Mouse (Mus musculus) intestine, embryonic 16.5 days (tissue): ENCODE data around the gene Phlpp2. TPM values are rescaled to one million over a fixed set of nuclear protein-coding genes. Genes with fewer than 3 reads are reported as not detected.
A peak's percentile ranks its signal among the peaks of the same experiment; 100 is the strongest.

ENCODE experiments used
- ATAC-seq: fragments of 200-750 bp; cut with Nextera tagmentation; 2 replicates; pipeline ENCODE4 v1.8.0; 2017; ENCODE audit warnings: moderate TSS enrichment, moderate library complexity
- H3K27ac ChIP-seq: fragments of 300-500 bp; sonication (generic); 2 replicates; pipeline ENCODE4 v1.5.1; 2014; ENCODE audit warnings: mild to moderate bottlenecking, low read length
- H3K27me3 ChIP-seq: fragments of 300-500 bp; sonication (generic); replicated peaks from 2 replicates; pipeline ENCODE4 v1.6.1; 2014; ENCODE audit warnings: low read length, control low read depth, mixed read lengths; ENCODE audit not compliant: control insufficient read depth, insufficient read depth
- H3K36me3 ChIP-seq: fragments of 300-500 bp; sonication (generic); 2 replicates; pipeline ENCODE4 v1.6.1; 2014; ENCODE audit warnings: low read length, control low read depth; ENCODE audit not compliant: control insufficient read depth, insufficient read depth
- H3K4me1 ChIP-seq: fragments of 300-500 bp; sonication (generic); 2 replicates; pipeline ENCODE4 v1.6.1; 2014; ENCODE audit warnings: low read length, control low read depth, mixed read lengths; ENCODE audit not compliant: control insufficient read depth, insufficient read depth
- H3K4me2 ChIP-seq: fragments of 300-500 bp; sonication (generic); 2 replicates; pipeline ENCODE4 v1.6.1; 2014; ENCODE audit warnings: low read depth, low read length, control low read depth
- H3K4me3 ChIP-seq: fragments of 300-500 bp; sonication (generic); 2 replicates; pipeline ENCODE4 v1.5.1; 2014; ENCODE audit warnings: mild to moderate bottlenecking, low read length
- H3K9ac ChIP-seq: fragments of 300-500 bp; sonication (generic); 2 replicates; pipeline ENCODE4 v1.6.1; 2014; ENCODE audit warnings: low read depth, low read length
- H3K9me3 ChIP-seq: fragments of 300-500 bp; sonication (generic); 2 replicates; pipeline ENCODE4 v1.6.1; 2016; ENCODE audit warnings: low read length, control low read depth; ENCODE audit not compliant: control insufficient read depth
- WGBS: fragments of 180-500 bp; shearing (Covaris S2); extraction: QIAGEN DNeasy Blood & Tissue Kit; methylation state at CpG from one replicate; pipeline ENCODE4 v1.1.7; 2014; 5-methylcytosine and 5-hydroxymethylcytosine counted together
- polyA plus RNA-seq: library from polyadenylated mRNA; unstranded; fragments of >200 nt; fragmentation: Nextera tagmentation; extraction: Ambion mirVana; gene quantifications from 2 replicates; pipeline ENCODE4 v1.2.1, GENCODE M21; 2015

Gene Phlpp2
- polyA plus RNA-seq, 1 experiment from 2014 or later, result 2.1 TPM

- Histone ChIP-seq H3K27me3 (peaks cover 10% of the 10 kb centered on the region; the same call in 1 of the 2 replicates), H3K9me3 (no peaks in the 10 kb centered on the region), H3K4me1 (peaks cover 13% of the 10 kb centered on the region), H3K4me3 (no peak overlapping the region), H3K4me2 (no peak overlapping the region), H3K36me3 (no peaks in the 10 kb centered on the region), H3K9ac (no peak overlapping the region), H3K27ac (no peak overlapping the region)
- WGBS, result 68% methylated on average over 7 of the region's 7 CpGs
- no peak for ATAC-seq
Measured at GRCm38 (mm10) chr8:109952171-109952570, 83.8 kb downstream of the Phlpp2 start.

- H3K27me3 ChIP-seq, result no peaks in the 10 kb centered on the region
- ATAC-seq, result no peak
- 59% methylated on average over 13 of the region's 13 CpGs for WGBS
Measured at GRCm38 (mm10) chr8:109954486-109954948, 86.2 kb downstream of the Phlpp2 start.

GRCm38 (mm10) chr8:109957167-109958028 is 89.1 kb downstream of the Phlpp2 start:
- peak; percentile 73 for ATAC-seq
- Histone ChIP-seq H3K4me3 (no peak overlapping the region), H3K9ac (no peak overlapping the region), H3K4me2 (peak overlapping the region; percentile 7; the same call in 1 of the 2 replicates), H3K27ac (peak overlapping the region; percentile 50), H3K4me1 (peaks cover 22% of the 10 kb centered on the region; the same call in 1 of the 2 replicates), H3K27me3 (peaks cover 13% of the 10 kb centered on the region), H3K9me3 (no peaks in the 10 kb centered on the region), H3K36me3 (no peaks in the 10 kb centered on the region)
- WGBS, result 12% methylated on average over 16 of the region's 16 CpGs

More at GRCm38 (mm10) chr8:109954486-109954948, 86.2 kb downstream of the Phlpp2 start:
- Histone ChIP-seq H3K9ac (no peak overlapping the region), H3K27ac (no peak overlapping the region), H3K4me2 (no peak overlapping the region), H3K4me1 (peaks cover 11% of the 10 kb centered on the region; the same call in 1 of the 2 replicates), H3K4me3 (no peak overlapping the region), H3K36me3 (no peaks in the 10 kb centered on the region), H3K9me3 (no peaks in the 10 kb centered on the region)

- H3K36me3 ChIP-seq, result no peaks in the 10 kb centered on the region
- H3K4me1 ChIP-seq, result peaks cover 22% of the 10 kb centered on the region; the same call in 1 of the 2 replicates
- H3K4me3 ChIP-seq, result no peak overlapping the region
- H3K9me3 ChIP-seq, result no peaks in the 10 kb centered on the region
- H3K27me3 ChIP-seq, result peaks cover 16% of the 10 kb centered on the region
- ATAC-seq, result no peak
- H3K9ac ChIP-seq, result no peak overlapping the region
- H3K4me2 ChIP-seq, result no peak overlapping the region
- WGBS, result 30% methylated on average over 12 of the region's 12 CpGs
- peak overlapping the region; percentile 63 for H3K27ac ChIP-seq
Measured at GRCm38 (mm10) chr8:109958036-109958655, 89.8 kb downstream of the Phlpp2 start.

GRCm38 (mm10) chr8:109959112-109959511 is 90.8 kb downstream of the Phlpp2 start:
- H3K4me3 ChIP-seq, result no peak overlapping the region
- WGBS, result 81% methylated on average over 4 of the region's 4 CpGs
- no peak overlapping the region for H3K27ac ChIP-seq
- no peaks in the 10 kb centered on the region for H3K9me3 ChIP-seq
- ATAC-seq, result no peak
- H3K27me3 ChIP-seq, result peaks cover 17% of the 10 kb centered on the region
- H3K36me3 ChIP-seq, result no peaks in the 10 kb centered on the region
- no peak overlapping the region for H3K9ac ChIP-seq
- peaks cover 22% of the 10 kb centered on the region; the same call in 1 of the 2 replicates for H3K4me1 ChIP-seq
- H3K4me2 ChIP-seq, result no peak overlapping the region

GRCm38 (mm10) chr8:109961693-109962367 is 93.5 kb downstream of the Phlpp2 start, which contains the start of gene Marveld3:
Gene Marveld3 (minus strand): TSS chr8:109962203.
- Histone ChIP-seq H3K36me3 (no peaks in the 10 kb centered on the region), H3K9ac (peak within 1 kb of the TSS; percentile 74), H3K4me3 (peak within 1 kb of the TSS; percentile 64), H3K4me2 (peak within 1 kb of the TSS; percentile 69), H3K27ac (0 out of 2 replicates have a peak within 1 kb of the TSS, but pooled peaks have one; percentile 2), H3K4me1 (peaks cover 20% of the 10 kb centered on the region; the same call in 1 of the 2 replicates), H3K27me3 (peaks cover 17% of the 10 kb centered on the region), H3K9me3 (no peaks in the 10 kb centered on the region)
- ATAC-seq, result peak; percentile 68
- 3% methylated on average over 64 of the region's 64 CpGs for WGBS

- Histone ChIP-seq H3K4me2 (no peak overlapping the region), H3K27ac (no peak overlapping the region), H3K9ac (no peak overlapping the region), H3K27me3 (peaks cover 17% of the 10 kb centered on the region), H3K36me3 (no peaks in the 10 kb centered on the region), H3K4me1 (0 out of 2 replicates have a peak, but pooled peaks cover 15% of the 10 kb centered on the region), H3K4me3 (no peak overlapping the region), H3K9me3 (no peaks in the 10 kb centered on the region)
- WGBS, result 70% methylated on average over 9 of the region's 9 CpGs
- ATAC-seq, result no peak
Measured at GRCm38 (mm10) chr8:109962896-109963295, 94.6 kb downstream of the Phlpp2 start.

GRCm38 (mm10) chr8:109963421-109963820 is 95.1 kb downstream of the Phlpp2 start:
- WGBS, result 57% methylated on average over 13 of the region's 13 CpGs
- H3K27me3 ChIP-seq, result peaks cover 17% of the 10 kb centered on the region
- H3K4me1 ChIP-seq, result 0 out of 2 replicates have a peak, but pooled peaks cover 10% of the 10 kb centered on the region
- H3K4me2 ChIP-seq, result no peak overlapping the region
- H3K9me3 ChIP-seq, result no peaks in the 10 kb centered on the region
- no peak overlapping the region for H3K4me3 ChIP-seq
- H3K27ac ChIP-seq, result no peak overlapping the region
- H3K9ac ChIP-seq, result no peak overlapping the region
- ATAC-seq, result no peak
- H3K36me3 ChIP-seq, result no peaks in the 10 kb centered on the region

- Histone ChIP-seq H3K9ac (no peak overlapping the region), H3K27ac (no peak overlapping the region), H3K27me3 (peaks cover 18% of the 10 kb centered on the region), H3K4me3 (no peak overlapping the region), H3K9me3 (no peaks in the 10 kb centered on the region), H3K4me1 (0 out of 2 replicates have a peak, but pooled peaks cover 10% of the 10 kb centered on the region), H3K4me2 (no peak overlapping the region), H3K36me3 (no peaks in the 10 kb centered on the region)
- WGBS, result 76% methylated on average over 4 of the region's 4 CpGs
- no peak for ATAC-seq
Measured at GRCm38 (mm10) chr8:109964106-109964505, 95.8 kb downstream of the Phlpp2 start.
